Mouse (Mus musculus): ENCODE measurements at regions not wholly inside any gene's neighbourhood (a gene's known extent, or its start where the extent isn't known, plus 50 kb on each side); places are given as distances from the start of the nearest gene placed in this dataset.

DNA sequence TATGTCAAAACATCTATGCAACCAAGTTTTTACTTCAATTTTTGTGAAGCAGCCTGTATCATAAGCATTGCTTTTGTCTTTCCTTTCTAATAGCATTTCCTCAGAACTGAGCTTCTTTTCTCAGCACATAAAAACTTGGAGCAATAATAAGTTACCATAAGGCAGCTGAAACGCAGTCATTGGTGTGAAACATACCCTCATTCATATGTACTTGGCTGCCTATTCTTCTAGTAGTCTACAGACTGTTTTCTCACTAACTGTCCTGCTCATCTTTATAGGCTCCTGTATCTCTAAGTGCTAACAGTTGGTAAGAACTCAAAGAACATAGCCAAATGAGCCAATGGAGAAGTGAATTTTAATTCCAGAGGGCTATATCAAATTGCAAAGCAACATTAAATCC, 454.6 kb upstream of the Ptprd start:
- H3K9me3 ChIP-seq: no peaks in the 10 kb centered on the region
- H3K4me1 ChIP-seq: peaks cover 3% of the 10 kb centered on the region; the same call in 1 of the 2 replicates
- no peak overlapping the region for H3K9ac ChIP-seq
- H3K4me3 ChIP-seq: no peak overlapping the region
- 71% methylated on average over 1 of the region's 1 CpGs for WGBS
- no peak overlapping the region for H3K27ac ChIP-seq (replicated peaks)
- ATAC-seq (ENCODE audit: extremely low read depth, insufficient number of reproducible peaks, low FRiP score, low TSS enrichment): no peak
- H3K27me3 ChIP-seq (replicated peaks): no peaks in the 10 kb centered on the region
- H3K4me2 ChIP-seq: no peak overlapping the region
- H3K36me3 ChIP-seq: no peaks in the 10 kb centered on the region

DNA sequence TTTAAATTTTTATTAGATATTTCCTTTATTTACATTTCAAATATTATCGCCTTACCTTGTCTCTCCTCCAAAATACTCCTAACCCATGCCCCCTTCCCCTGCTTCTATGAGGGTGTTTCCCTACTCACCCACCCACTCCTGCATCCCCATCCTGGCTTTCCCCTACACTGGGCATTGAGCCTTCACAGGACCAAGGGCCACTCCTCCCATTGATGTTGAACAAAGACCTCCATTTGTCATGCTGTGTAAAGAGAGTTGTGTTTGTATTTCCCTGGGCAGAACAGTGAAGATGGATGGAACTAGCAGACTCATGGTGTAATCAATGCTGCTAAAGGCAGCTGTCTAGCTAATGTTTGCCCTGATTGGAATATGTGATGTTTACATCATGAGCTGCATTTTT, 431.0 kb upstream of the Ptprd start:
- Histone ChIP-seq H3K27me3 (replicated peaks) (no peaks in the 10 kb centered on the region), H3K9me3 (no peaks in the 10 kb centered on the region), H3K9ac (no peak overlapping the region), H3K4me1 (no peaks in the 10 kb centered on the region), H3K4me3 (no peak overlapping the region), H3K36me3 (no peaks in the 10 kb centered on the region), H3K4me2 (no peak overlapping the region), H3K27ac (replicated peaks) (no peak overlapping the region)
- WGBS: 80% methylated on average over 1 of the region's 1 CpGs
- no peak for ATAC-seq (ENCODE audit: extremely low read depth, insufficient number of reproducible peaks, low FRiP score, low TSS enrichment)

DNA sequence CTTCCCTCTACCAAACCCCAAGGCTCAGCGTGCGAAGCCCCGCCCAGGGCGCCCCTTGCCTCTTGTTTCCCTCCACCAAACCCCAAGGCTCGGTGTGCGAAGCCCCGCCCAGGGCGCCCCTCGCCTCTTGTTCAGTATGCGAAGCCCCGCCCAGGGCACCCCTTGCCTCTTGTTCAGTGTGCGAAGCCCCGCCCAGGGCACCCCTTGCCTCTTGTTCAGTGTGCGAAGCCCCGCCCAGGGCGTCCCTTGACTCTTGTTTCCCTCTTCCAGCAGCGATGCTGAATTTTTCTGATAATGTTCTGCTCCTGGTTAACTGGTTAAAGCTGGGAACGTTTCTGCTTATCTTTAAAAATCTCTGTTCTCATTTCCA, 394.7 kb upstream of the Ptprd start:
- H3K9me3 ChIP-seq: no peaks in the 10 kb centered on the region
- no peaks in the 10 kb centered on the region; the same call in 1 of the 2 replicates for H3K4me1 ChIP-seq
- no peaks in the 10 kb centered on the region for H3K27me3 ChIP-seq (replicated peaks)
- H3K9ac ChIP-seq: peak overlapping the region; percentile 48; the same call in 1 of the 2 replicates
- H3K4me3 ChIP-seq: peak overlapping the region; percentile 49
- ATAC-seq (ENCODE audit: extremely low read depth, insufficient number of reproducible peaks, low FRiP score, low TSS enrichment): no peak
- WGBS: 18% methylated on average over 18 of the region's 18 CpGs
- H3K4me2 ChIP-seq: peak overlapping the region; percentile 72
- no peak overlapping the region for H3K27ac ChIP-seq (replicated peaks)
- H3K36me3 ChIP-seq: no peaks in the 10 kb centered on the region

DNA sequence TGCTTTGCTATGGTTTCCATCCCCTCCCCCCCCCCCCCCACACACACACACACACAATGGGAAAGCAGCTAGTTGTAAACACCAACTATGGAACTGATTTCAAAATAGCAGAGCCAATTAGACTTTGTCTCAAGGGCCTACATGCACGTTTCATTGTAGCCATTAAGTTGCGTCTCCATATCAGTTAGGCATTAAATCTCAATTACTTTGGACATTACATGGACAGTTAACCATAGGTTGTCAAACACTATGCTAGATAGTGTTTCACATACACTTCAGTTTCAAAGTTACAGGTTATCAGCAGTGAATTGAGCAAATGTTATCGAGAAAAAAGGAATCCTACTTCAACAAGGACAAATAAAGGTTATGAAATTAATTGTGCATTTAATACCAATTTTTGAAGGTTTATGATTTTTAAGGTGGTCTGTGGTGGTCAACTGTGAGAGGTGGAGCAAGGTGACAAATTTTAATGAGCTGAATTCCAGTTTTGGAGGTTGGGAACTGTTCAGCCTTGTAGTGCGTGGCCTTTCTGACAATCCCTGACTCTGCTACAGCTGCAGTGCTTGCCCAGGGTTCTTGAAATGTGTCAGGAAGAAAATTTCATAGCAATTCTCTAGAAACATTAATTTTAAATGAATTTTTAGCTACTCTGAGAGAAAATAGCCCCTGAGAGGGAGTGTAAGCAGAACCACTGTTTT, 394.2 kb upstream of the Ptprd start:
- Histone ChIP-seq H3K4me3 (peak overlapping the region; percentile 49), H3K36me3 (no peaks in the 10 kb centered on the region), H3K27ac (replicated peaks) (no peak overlapping the region), H3K9me3 (no peaks in the 10 kb centered on the region), H3K4me1 (no peaks in the 10 kb centered on the region; the same call in 1 of the 2 replicates), H3K4me2 (peak overlapping the region; percentile 72), H3K27me3 (replicated peaks) (no peaks in the 10 kb centered on the region), H3K9ac (peak overlapping the region; percentile 48; the same call in 1 of the 2 replicates)
- WGBS: 66% methylated on average over 4 of the region's 4 CpGs
- no peak for ATAC-seq (ENCODE audit: extremely low read depth, insufficient number of reproducible peaks, low FRiP score, low TSS enrichment)

DNA sequence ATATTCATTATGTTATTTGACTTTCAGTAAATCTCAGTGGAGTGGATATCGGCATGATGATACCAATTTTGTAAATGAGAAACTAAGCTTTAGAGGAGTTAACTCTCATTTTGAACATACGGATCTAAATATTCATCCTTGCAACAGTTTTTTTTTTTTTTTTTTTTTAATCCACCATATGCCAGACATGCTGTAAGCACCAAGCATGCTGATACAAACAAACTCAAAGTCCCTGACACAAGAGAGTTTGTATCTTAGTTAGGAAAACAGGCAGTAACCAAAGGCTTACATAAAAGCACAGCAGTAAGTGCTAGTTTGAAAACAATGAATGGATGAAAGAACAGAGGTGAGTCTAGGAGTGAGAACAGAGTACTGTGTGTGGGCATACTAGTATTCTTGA, 369.8 kb upstream of the Ptprd start:
- H3K27ac ChIP-seq (replicated peaks): no peak overlapping the region
- H3K4me2 ChIP-seq: no peak overlapping the region
- no peaks in the 10 kb centered on the region for H3K9me3 ChIP-seq
- H3K9ac ChIP-seq: no peak overlapping the region
- no peak for ATAC-seq (ENCODE audit: extremely low read depth, insufficient number of reproducible peaks, low FRiP score, low TSS enrichment)
- H3K4me1 ChIP-seq: no peaks in the 10 kb centered on the region
- 86% methylated on average over 2 of the region's 2 CpGs for WGBS
- H3K36me3 ChIP-seq: no peaks in the 10 kb centered on the region
- H3K27me3 ChIP-seq (replicated peaks): no peaks in the 10 kb centered on the region
- no peak overlapping the region for H3K4me3 ChIP-seq

DNA sequence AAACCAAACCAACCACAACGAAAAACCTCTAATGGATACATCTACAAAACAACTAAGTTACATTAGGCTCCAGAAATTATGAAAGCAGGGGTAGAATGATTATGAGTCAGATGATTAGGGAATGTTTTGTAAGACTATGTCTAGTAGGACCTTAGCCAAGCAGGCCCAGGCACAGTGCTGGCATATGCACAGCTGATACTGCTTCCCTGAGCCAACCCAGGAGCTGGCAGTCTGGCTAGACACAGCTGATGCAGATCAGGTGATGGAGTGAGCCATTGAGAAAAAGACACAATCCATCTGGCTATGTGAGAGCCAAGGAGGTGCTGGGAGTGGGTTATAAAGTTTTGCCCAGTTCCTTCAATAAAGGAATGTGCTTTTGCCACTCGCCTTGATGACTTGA, 353.6 kb upstream of the Ptprd start:
- Histone ChIP-seq H3K9me3 (no peaks in the 10 kb centered on the region), H3K4me2 (no peak overlapping the region), H3K36me3 (no peaks in the 10 kb centered on the region), H3K27me3 (replicated peaks) (no peaks in the 10 kb centered on the region), H3K27ac (replicated peaks) (no peak overlapping the region), H3K9ac (no peak overlapping the region), H3K4me3 (no peak overlapping the region), H3K4me1 (no peaks in the 10 kb centered on the region)
- 78% methylated on average over 2 of the region's 2 CpGs for WGBS
- no peak for ATAC-seq (ENCODE audit: extremely low read depth, insufficient number of reproducible peaks, low FRiP score, low TSS enrichment)
